Mouse (Mus musculus) spleen, adult 18-20 months (tissue): ENCODE results near the gene Hist1h1a.
A peak's percentile ranks its signal among the peaks of the same experiment; 100 is the strongest.

Experiments used
- DNase-seq, 2 experiments: peaks; one replicate each; pipeline ENCODE4 v3.0.0; 2022; ENCODE audit warnings: mixed read lengths in 2 of 2

The Hist1h1a gene

DNA sequence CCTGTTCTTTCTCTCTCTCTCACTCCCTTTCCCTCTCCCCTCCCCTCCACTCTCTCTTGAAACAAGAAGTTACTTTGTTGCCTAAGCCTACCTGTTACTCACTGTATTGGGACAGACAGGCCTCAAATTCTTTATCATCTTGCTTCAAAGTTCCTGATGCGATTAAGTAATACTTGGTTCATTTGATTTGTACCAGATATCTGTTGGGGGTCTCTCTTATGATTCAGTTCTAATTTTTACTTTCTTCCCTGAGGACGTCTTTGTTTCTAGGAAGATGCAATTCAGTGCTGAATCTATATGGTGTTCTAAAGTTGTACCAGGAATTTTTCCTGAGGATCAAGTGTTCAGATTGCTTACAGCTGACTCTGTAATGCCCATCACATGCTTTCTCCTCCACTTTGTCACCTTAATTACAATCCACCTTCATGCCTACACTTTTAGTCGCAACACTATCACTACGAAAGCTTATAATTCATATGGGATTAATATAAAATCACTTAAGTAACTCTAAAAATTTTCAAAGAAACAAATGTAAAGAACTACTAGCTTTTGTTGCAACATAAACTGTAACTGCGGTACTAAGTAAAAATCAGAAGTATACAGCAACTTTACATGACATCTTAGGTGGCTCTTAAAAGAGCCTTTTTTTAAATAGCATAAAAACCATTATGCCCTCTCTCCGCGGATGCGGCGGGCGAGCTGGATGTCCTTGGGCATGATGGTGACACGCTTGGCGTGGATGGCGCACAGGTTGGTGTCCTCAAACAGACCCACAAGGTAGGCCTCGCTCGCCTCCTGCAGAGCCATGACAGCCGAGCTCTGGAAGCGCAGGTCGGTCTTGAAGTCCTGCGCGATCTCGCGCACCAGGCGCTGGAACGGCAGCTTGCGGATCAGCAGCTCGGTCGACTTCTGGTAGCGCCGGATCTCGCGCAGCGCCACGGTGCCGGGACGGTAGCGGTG is 18.8 kb upstream of the Hist1h1a start:
- no peak for DNase-seq

DNA sequence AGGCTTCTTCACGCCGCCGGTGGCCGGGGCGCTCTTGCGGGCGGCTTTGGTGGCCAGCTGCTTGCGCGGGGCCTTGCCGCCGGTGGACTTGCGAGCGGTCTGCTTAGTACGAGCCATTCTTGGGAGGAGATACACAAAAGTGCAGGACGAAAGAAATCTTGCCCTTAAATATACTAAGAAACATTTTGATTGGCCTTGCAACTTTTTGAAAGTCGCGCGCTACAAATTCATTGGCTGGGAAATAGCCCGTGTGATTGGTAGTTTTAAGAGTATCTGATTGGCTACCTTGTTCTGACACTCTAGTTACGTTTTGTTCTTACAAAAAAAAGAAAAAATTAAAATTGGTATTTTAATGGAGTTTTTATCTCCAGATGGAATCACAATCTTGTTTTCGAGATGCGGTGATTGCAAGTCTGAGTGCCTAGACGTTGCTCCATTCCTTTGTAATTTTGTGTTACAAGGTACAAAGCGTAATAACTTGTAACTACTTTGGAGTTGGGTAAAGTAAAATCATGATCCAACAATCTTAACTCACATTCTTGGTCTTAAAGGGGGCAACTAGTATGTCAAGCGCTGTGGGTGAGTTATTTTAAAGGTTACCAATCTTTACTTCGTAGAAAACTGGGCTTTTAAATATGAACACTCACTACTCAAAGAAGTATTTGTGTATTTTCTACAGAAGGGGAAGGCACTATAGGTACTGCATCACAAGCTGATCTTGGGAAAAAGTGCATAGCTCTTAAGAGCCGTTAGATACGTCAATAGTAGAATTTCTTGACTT is 17.9 kb upstream of the Hist1h1a start, which contains the start of gene Hist1h3c:
Gene Hist1h3c, minus strand, starts transcription at position 222 of the 781 bp plus-strand sequence.
- DNase-seq, result peak; percentile 60 to 80

DNA sequence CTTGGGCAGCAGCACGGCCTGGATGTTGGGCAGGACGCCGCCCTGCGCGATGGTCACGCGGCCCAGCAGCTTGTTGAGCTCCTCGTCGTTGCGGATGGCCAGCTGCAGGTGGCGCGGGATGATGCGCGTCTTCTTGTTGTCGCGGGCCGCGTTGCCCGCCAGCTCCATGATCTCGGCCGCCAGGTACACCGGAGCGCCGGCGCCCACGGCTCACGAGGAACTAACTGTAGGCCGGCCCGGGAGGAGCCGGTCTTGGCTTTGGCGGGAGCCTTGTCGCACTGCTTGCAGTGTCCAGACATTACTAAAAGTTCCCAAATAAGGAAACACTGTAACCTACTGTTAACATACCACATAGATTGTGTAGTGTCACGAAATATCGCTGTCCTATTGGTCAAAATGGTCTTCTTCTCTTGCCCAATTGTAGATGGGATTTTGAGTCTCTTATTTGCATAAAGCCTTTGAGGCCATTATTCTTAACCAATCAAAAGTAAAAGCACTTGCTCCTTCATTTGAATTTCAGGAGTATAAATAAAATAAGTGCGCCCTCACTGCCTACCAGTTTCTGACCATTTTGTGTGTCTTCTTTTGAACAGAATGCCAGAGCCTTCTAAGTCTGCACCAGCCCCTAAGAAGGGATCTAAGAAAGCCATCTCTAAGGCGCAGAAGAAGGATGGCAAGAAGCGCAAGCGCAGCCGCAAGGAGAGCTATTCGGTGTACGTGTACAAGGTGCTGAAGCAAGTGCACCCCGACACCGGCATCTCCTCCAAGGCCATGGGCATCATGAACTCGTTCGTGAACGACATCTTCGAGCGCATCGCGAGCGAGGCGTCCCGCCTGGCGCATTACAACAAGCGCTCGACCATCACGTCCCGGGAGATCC is 17.0 kb upstream of the Hist1h1a start, which contains the start of gene Hist1h2bb:
Gene Hist1h2bb, plus strand, starts transcription at position 534 of the 880 bp plus-strand sequence.
- DNase-seq, result peak; percentile 62 to 66

DNA sequence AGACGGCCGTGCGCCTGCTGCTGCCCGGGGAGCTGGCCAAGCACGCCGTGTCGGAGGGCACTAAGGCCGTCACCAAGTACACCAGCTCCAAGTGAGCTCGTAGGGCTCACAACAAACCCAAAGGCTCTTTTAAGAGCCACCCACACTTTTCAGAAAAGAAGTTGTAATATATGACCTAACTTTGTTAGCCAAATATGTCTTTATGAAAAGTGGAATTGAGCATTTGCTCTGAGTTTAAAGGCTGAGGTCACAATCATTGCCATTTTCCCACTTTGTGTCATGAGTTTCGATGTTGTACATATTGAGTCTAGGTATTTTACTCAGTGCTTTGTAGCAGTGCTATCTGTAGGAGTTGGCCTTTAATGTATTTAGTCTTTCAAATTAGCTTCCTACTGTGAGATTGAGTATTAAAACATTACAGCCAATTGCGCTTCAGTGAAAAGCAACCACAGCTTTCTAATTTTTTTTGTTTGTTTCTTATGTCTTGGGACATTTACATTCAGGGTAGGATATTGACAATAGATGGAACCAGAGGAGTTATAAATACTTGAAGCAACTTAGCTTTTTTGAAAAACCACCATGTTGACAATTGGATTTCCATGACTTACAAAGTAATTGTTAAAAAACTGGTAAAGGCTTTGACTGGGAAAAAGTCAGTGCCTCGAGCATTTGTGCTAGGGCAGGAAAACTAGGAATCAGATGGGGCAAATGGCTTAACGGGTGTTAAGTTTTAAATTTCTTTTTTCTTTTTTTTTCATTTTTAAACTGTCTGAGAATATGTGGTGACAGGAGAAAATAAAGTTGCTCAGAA is 16.2 kb upstream of the Hist1h1a start:
- DNase-seq, result no peak

DNA sequence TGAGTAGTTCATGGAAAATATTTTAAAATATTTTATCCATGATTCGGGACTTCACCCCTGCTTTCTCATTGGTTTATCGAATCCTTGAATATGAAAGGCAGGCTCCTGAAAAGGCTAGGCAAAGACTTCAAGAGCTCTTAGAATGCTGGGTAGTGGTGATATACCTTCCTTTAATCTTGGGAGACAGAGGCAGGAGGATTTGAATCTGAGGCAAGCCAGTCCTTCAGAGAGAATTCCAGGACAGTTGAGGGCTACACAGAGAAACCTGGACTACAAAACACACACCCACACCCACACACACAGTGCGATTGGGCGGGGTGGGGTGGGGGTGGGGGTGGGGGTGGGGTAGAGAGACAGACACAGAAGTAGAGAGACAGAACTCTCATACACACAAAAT is 15.6 kb upstream of the Hist1h1a start:
- DNase-seq, result no peak

DNA sequence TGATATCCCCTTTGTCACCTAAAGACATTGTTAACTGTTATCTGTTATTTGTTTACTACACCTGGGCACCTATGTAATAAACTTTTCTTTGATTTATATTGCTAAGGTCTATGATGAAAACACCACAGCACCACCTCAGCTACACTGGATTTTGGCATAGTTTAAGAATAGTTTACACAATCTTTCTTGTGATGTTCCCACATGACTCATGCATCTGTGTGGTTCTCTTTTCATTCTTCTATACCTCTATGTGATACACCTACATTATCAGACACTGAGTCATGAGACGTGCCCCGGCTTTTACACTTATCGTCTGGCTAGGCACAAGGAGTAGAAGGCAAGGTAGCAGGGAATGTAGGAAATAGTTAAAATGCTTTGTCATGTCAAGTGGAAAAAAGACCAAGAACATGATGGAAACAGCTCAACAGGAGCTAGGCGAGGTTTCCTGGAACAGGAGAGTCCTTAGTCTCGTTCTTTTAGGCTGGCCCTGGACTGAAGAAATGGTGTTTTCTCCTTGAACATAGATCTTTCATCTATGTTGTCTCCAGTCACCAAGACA is 13.8 kb upstream of the Hist1h1a start:
- DNase-seq, result no peak

DNA sequence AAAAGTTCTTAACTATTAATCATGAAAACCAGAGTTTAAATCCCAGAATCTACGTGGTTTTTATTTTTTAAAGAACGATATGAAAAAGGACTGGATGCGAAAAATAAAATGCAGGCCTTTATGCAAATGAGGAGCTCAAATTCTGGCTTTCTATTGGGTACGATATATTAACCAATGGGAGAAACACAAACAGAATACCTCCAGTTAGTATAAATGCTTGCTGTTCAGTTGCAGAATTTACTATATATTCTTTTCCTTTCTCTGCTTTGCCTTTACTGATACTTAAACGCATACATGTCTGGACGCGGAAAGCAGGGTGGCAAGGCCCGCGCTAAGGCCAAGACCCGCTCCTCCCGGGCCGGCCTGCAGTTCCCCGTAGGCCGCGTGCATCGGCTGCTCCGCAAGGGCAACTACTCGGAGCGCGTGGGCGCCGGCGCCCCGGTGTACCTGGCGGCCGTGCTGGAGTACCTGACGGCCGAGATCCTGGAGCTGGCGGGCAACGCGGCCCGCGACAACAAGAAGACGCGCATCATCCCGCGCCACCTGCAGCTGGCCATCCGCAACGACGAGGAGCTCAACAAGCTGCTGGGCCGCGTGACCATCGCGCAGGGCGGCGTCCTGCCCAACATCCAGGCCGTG is 12.5 kb upstream of the Hist1h1a start, which contains the start of gene Hist1h2ab:
Gene Hist1h2ab, plus strand, starts transcription at position 288 of the 639 bp plus-strand sequence.
- peak; percentile 42 to 51 for DNase-seq

DNA sequence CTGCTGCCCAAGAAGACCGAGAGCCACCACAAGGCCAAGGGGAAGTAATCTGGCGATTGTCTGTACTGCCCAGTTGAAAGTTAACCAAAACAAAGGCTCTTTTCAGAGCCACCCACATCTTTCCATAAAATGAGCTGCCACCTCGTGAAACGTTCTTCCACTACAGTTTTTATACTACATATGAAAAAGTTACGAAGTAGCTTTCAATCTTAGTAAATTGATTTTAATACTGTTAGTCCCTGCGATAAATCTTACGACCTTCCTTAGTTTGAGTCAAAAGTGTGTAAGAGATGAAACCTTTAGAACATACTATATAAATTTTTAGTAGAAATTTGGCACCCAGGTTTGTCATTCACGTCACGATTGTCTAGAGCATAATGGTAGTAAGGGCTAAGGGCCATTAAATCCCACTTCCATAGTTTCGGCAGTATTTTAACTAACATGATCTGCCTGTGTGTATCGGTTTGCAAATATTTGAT is 11.9 kb upstream of the Hist1h1a start:
- no peak for DNase-seq

DNA sequence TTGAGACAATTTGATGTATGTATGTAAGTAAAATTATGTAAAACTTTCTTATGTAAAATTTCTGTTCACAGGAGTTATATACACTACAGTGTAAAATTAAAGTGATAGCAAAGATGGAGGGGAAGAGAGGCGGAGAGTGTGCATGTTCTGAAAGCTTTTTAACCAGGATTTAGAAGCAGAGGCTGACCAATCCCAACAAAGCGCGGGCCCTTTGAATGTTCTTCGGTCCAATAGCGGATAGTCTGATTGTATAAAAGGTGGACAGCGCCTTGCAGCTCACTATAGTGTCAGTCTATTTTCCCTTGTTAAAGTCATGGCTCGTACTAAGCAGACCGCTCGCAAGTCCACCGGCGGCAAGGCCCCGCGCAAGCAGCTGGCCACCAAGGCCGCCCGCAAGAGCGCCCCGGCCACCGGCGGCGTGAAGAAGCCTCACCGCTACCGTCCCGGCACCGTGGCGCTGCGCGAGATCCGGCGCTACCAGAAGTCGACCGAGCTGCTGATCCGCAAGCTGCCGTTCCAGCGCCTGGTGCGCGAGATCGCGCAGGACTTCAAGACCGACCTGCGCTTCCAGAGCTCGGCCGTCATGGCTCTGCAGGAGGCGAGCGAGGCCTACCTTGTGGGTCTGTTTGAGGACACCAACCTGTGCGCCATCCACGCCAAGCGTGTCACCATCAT is 11.3 kb upstream of the Hist1h1a start, which contains the start of gene Hist1h3b:
Gene Hist1h3b, plus strand, starts transcription at position 201 of the 675 bp plus-strand sequence.
- peak; percentile 62 to 84 for DNase-seq

DNA sequence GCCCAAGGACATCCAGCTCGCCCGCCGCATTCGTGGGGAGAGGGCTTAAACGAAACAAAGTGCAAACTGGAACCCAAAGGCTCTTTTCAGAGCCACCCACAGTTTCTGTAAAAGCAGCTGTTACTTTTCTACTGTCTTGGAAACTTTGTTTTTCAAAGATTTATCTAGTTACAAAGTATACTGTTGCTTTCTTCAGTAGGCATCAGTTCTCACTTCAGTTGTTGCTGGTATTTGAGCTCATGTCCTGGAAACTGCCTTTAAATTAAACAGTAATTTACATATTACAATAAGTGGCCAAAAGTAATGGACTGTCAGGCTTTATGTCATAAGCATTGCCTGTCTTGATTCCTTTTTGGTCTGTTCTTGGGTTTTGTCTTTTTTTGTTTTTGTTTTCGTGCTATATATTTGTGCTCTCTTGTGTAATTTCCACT is 10.7 kb upstream of the Hist1h1a start:
- no peak for DNase-seq

DNA sequence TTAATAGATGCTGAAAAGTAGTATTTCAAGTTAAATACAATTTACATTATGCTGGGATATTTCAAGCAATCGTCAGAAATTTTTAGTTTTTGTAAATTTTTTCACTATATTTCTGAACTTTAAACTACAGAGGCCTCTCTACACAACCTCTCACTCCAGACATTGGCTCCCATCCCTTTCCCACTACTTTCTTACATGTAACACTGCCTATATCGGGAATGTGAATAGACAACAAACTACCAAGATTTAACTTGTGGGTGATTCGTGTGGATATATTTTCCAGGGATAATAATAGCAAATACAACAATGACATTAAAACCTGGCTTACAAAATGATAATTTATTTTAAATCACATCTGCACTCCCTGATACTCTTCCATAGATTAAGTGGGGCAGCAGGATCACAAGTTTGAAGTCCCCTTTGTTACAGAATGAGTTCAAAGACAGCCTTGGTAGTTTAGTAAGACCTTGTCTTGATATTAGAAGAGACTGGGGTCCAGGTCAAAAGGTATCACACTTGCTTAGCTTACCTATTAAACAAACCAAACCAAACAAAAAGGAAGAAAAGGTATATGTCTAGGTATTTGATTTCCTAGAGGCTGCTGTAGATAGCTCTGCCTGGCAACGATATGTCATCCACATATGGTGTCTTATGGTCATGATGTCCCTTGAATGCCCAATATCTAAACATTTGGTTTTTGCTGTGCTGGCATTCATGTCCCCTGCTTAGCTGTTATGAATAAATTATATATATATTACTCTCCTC is 10.0 kb upstream of the Hist1h1a start:
- no peak for DNase-seq

DNA sequence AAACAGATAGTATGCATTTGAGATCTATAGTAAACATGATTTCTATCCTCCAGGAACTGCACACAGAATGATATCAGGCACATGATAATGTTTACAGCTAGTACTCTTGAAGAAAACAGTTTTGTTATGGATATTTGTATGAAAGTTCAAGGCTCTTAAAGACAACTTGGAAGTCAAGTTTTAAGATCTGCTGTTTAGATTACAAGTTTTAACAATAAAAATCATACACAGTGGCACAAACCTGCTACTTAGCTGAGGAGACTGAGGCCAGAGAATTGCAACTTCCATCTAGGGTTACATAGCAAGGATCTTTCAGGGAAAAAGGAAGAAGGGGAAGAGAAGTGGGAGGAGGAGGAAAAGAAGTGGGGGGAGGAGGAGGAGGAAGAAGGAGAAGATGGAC is 8.5 kb upstream of the Hist1h1a start:
- no peak for DNase-seq

DNA sequence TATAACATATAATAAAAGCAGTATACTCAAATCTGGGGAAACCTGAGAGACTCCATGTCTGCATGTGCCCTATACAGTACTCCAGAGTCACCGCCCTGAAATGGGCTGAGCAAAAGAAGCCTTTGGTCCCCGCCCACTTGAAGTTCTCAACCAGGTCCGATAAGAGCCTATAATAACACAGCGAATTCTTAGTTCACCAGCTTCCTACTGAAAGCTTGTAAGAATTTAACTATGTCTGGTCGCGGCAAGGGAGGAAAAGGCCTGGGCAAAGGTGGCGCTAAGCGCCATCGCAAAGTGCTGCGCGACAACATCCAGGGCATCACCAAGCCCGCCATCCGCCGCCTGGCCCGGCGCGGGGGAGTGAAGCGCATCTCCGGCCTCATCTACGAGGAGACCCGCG is 6.7 kb upstream of the Hist1h1a start, which contains the start of gene Hist1h4b:
Gene Hist1h4b, plus strand, starts transcription at position 224 of the 400 bp plus-strand sequence.
- peak; percentile 76 to 87 for DNase-seq

DNA sequence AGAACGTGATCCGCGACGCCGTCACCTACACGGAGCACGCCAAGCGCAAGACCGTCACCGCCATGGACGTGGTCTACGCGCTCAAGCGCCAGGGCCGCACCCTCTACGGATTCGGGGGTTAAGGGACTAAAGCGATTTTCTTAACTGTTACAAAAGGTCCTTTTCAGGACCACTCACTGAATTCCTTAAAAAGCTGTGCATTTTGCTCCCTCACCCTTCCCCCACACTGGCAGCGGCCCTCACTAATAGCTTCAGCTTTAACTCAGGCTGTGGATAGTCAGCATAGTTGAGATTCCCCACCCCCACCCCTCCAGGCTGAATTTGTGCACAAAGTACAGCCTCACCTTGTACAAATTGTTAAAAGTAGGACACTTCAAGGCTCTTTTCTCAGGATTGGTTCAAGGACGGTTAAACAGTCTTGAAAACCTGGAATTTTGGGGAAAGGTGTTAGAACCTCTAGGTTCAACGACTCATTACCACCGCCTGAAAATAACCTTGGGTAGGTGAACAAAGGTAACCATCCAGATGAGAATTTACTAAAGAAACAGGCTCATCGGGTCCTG is 6.2 kb upstream of the Hist1h1a start:
- no peak for DNase-seq

DNA sequence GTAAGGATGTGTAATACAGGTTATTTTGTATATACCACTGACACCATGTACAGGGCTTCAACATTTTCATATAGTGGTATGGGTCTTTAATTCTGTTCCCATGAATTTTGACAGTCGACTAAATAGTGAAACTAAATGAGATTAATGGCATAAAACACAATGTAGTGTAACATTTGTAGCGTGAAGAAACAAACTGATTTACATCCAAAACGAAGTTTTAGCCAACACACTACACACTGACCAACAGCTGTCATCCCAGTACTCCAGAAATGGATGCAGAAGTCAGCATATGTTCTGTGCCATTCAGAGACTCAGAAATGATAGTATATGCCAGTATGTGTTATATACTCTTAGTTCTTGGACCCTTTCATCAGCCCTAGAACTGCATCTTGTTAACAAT is 5.5 kb upstream of the Hist1h1a start:
- DNase-seq, result no peak

DNA sequence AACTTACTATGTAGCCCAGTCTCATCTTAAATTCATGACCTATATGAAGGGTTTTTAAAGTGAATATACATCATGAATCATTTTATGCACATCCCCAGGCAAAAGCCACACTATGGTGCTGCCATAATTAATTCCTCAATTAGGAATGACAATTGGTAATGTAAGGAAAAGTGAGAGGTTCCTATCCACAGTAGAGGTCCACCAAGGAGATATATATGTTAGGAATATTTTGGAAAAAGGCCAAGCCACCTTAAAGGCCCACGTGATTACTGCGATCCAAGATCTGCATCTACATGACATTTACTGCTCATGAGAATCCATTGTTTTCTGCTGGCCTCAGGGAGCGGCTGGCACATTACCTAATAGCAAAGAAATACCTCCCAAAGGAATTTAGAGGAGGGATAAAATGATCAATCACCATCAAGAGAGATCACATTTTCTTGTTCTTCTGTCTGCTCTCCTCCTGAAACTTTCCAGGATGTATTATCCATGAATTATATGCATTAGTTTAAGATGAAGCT is 4.2 kb upstream of the Hist1h1a start:
- no peak for DNase-seq

DNA sequence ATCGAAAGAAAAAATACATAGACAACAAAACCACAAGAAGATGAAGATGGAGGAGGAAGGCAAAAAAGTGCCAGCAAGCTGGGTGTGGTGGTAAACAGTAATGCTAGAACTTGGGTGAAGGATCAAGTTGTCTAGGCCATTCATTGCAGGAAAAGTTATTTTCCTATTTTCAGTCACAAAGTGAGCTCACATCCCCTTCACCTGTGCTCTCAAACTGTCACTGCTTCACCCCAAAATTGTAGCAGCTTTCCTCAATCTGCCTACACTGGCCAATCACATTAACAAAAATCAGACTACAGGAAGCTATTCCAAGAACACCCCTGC is 3.6 kb upstream of the Hist1h1a start:
- no peak for DNase-seq

DNA sequence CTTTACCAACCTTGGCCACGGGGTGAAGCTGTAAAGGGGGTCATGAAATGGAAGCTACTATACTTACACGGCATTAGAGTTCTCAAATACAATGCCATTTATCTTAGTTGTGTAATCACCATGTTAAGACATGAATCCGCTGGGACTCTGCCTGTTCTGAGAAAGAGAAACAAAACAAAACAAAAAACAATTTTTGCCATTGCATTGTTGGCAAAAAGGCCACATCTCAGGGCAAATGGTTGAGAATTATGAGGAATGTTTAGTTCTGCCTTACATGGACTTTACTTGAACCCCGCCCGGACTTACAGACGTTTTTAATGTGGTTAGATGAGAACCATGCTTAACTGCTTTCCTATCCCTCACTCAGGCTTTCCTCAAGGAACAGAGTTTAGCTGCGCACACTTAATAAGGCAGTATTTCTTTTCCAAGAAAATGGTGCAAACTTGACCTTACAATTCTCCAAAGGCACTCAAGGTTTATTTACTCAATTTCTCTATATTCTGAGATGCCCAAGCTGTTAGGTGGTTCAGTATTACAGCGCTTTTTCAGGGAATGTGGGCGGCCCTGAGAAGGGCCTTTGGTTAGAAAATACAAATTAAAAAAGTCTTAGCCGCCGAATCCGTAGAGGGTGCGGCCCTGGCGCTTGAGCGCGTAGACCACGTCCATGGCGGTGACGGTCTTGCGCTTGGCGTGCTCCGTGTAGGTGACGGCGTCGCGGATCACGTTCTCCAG is 3.1 kb upstream of the Hist1h1a start:
- no peak for DNase-seq
